Mouse (Mus musculus) liver, adult 2 months (tissue): ENCODE results near the gene Ccdc194. TPM values are rescaled to one million over a fixed set of nuclear protein-coding genes. Genes with fewer than 3 reads are reported as not detected.

ENCODE experiments used
- DNase-seq: peaks from one replicate; pipeline ENCODE4 v3.0.0-alpha.2; 2011; ENCODE audit warnings: low read depth, low spot score; ENCODE audit errors: extremely low read depth
- H3K27ac ChIP-seq: fragments of 200-500 bp; replicated peaks from 2 replicates; pipeline ENCODE4 v1.5.1; 2012; ENCODE audit warnings: low read depth, mild to moderate bottlenecking, control low read depth, inconsistent platforms, low read length; ENCODE audit not compliant: insufficient read depth
- H3K27me3 ChIP-seq: fragments of 200-500 bp; 2 replicates; pipeline ENCODE4 v1.6.1; 2012; ENCODE audit warnings: mild to moderate bottlenecking, moderate library complexity, low read length, inconsistent platforms; ENCODE audit not compliant: control insufficient read depth, insufficient read depth
- H3K36me3 ChIP-seq: fragments of 200-500 bp; 2 replicates; pipeline ENCODE4 v1.6.1; 2012; ENCODE audit warnings: low read length, inconsistent platforms; ENCODE audit not compliant: control insufficient read depth, insufficient read depth
- H3K4me1 ChIP-seq: fragments of 200-500 bp; 2 replicates; pipeline ENCODE4 v1.6.1; 2011; ENCODE audit warnings: low read length; ENCODE audit not compliant: control insufficient read depth, insufficient read depth
- H3K4me3 ChIP-seq: fragments of 200-500 bp; 2 replicates; pipeline ENCODE4 v1.5.1; 2011; ENCODE audit warnings: low read depth, mild to moderate bottlenecking, control low read depth, low read length, moderate library complexity; ENCODE audit not compliant: insufficient read depth
- H3K79me2 ChIP-seq: fragments of 200-500 bp; 2 replicates; pipeline ENCODE4 v1.6.1; 2012; ENCODE audit warnings: inconsistent platforms, mild to moderate bottlenecking, low read length, moderate library complexity; ENCODE audit not compliant: control insufficient read depth, insufficient read depth
- H3K9ac ChIP-seq: fragments of 200-500 bp; 2 replicates; pipeline ENCODE4 v1.6.1; 2012; ENCODE audit warnings: low read depth, mild to moderate bottlenecking, control low read depth, inconsistent platforms, low read length
- CTCF ChIP-seq: fragments of 200-500 bp; IDR thresholded peaks from 2 replicates; pipeline ENCODE4 v1.5.1; 2011; ENCODE audit warnings: low read depth, low read length, control low read depth
- POLR2A ChIP-seq: fragments of 200-500 bp; IDR thresholded peaks from 2 replicates; pipeline ENCODE4 v1.6.1; 2011; ENCODE audit warnings: low read length, control low read depth; ENCODE audit not compliant: insufficient read depth; ENCODE audit errors: extremely low read depth
- WGBS: fragments of 180-500 bp; shearing (Covaris S2); methylation state at CpG from one replicate; pipeline ENCODE4 v1.1.7; 2018; 5-methylcytosine and 5-hydroxymethylcytosine counted together
- polyA plus RNA-seq: library from polyadenylated mRNA; depleted of rRNA; stranded (reverse); fragments of >200 nt; gene quantifications from 2 replicates; pipeline ENCODE4 v1.2.3, GENCODE M21; 2012; rRNA removed
- total RNA-seq: library from RNA; depleted of rRNA; stranded (reverse); fragments of >200 nt; gene quantifications from 2 replicates; pipeline ENCODE4 v1.2.3, GENCODE M21; 2014; rRNA removed

Gene Ccdc194
- total RNA-seq (not detected in 2 replicates), polyA plus RNA-seq (0.05 TPM in 1 of 2 replicates, not detected in the other)

GRCm38 (mm10) chr8:71525226-71526050, at the start of gene Ccdc194:
Gene Ccdc194 (minus strand): TSS chr8:71525711.
- no peak for DNase-seq
- Histone ChIP-seq H3K4me3 (no peak within 1 kb of the TSS), H3K79me2 (no peaks in the 10 kb centered on the region), H3K27ac (peak within 1 kb of the TSS; percentile 44; the same call in 1 of the 2 replicates), H3K9ac (no peak within 1 kb of the TSS), H3K36me3 (no peaks in the 10 kb centered on the region), H3K4me1 (no peaks in the 10 kb centered on the region; the same call in 1 of the 2 replicates), H3K27me3 (no peaks in the 10 kb centered on the region)
- WGBS: 23% methylated on average over 46 of the region's 46 CpGs
- no peak for TF ChIP-seq CTCF
- no peak for TF ChIP-seq POLR2A

- Histone ChIP-seq H3K79me2 (0 out of 2 replicates have a peak, but pooled peaks cover 2% of the 10 kb centered on the region), H3K36me3 (no peaks in the 10 kb centered on the region), H3K4me1 (no peaks in the 10 kb centered on the region), H3K27ac (no peak overlapping the region), H3K27me3 (no peaks in the 10 kb centered on the region), H3K9ac (no peak overlapping the region), H3K4me3 (no peak overlapping the region)
- no peak for DNase-seq
- TF ChIP-seq POLR2A: no peak
- no peak for TF ChIP-seq CTCF
- 67% methylated on average over 1 of the region's 1 CpGs for WGBS
Observed at GRCm38 (mm10) chr8:71575020-71575419, 49.5 kb upstream of the Ccdc194 start.

GRCm38 (mm10) chr8:71574426-71574825, 48.9 kb upstream of the Ccdc194 start:
- H3K4me1 ChIP-seq: no peaks in the 10 kb centered on the region
- H3K36me3 ChIP-seq: no peaks in the 10 kb centered on the region
- no peak for DNase-seq
- no peaks in the 10 kb centered on the region for H3K27me3 ChIP-seq
- no peak overlapping the region for H3K4me3 ChIP-seq
- no peak overlapping the region for H3K27ac ChIP-seq
- 0 out of 2 replicates have a peak, but pooled peaks cover 2% of the 10 kb centered on the region for H3K79me2 ChIP-seq
- TF ChIP-seq CTCF (no peak), POLR2A (no peak)
- 80% methylated on average over 7 of the region's 7 CpGs for WGBS
- H3K9ac ChIP-seq: no peak overlapping the region

GRCm38 (mm10) chr8:71572847-71573633, 47.5 kb upstream of the Ccdc194 start:
- Histone ChIP-seq H3K36me3 (no peaks in the 10 kb centered on the region), H3K27ac (no peak overlapping the region), H3K27me3 (no peaks in the 10 kb centered on the region), H3K4me1 (peaks cover 3% of the 10 kb centered on the region; the same call in 1 of the 2 replicates), H3K4me3 (no peak overlapping the region), H3K9ac (no peak overlapping the region), H3K79me2 (0 out of 2 replicates have a peak, but pooled peaks cover 2% of the 10 kb centered on the region)
- DNase-seq: no peak
- TF ChIP-seq POLR2A (no peak), CTCF (no peak)
- 58% methylated on average over 9 of the region's 9 CpGs for WGBS

GRCm38 (mm10) chr8:71572077-71572476, 46.6 kb upstream of the Ccdc194 start:
- WGBS: 84% methylated on average over 2 of the region's 2 CpGs
- Histone ChIP-seq H3K27ac (no peak overlapping the region), H3K27me3 (no peaks in the 10 kb centered on the region), H3K79me2 (0 out of 2 replicates have a peak, but pooled peaks cover 2% of the 10 kb centered on the region), H3K9ac (no peak overlapping the region), H3K36me3 (no peaks in the 10 kb centered on the region), H3K4me3 (no peak overlapping the region), H3K4me1 (peaks cover 4% of the 10 kb centered on the region; the same call in 1 of the 2 replicates)
- no peak for TF ChIP-seq POLR2A
- TF ChIP-seq CTCF: no peak
- DNase-seq: no peak
